ENCODE assay signal across 11 mouse cellular contexts in genomic region chr6:117788580-117789540, GRCm38 (mm10). TPM values are rescaled to one million over a fixed set of nuclear protein-coding genes. Genes with fewer than 3 reads are reported as not detected.
A peak's percentile ranks its signal among the peaks of the same experiment; 100 is the strongest.
DNase-seq lines count a peak whose midpoint lies in the region; ATAC-seq lines count a peak whose summit lies in the region.
"Had no signal": no experiment of that assay in that cellular context is flagged by ENCODE, and none has a peak within 500 bp of the region (broad histone marks: within the 10 kb centered on the region; RNA-seq: fewer than 3 reads in every experiment).

No protein-coding gene starts in this region.

- H3K4me1 ChIP-seq in lung, embryonic 15.5 days, result peaks cover 11% of the 10 kb centered on the region
- 0 out of 2 replicates have a peak, but pooled peaks cover 5% of the 10 kb centered on the region for H3K4me1 ChIP-seq in intestine, embryonic 16.5 days (ENCODE audit: control insufficient read depth, insufficient read depth, low read length)
- 0 out of 2 replicates have a peak, but pooled peaks cover 7% of the 10 kb centered on the region for H3K4me1 ChIP-seq in stomach, embryonic 15.5 days

- H3K4me2 ChIP-seq in lung, embryonic 15.5 days, result no peak overlapping the region
- no peak overlapping the region for H3K4me2 ChIP-seq in intestine, embryonic 16.5 days (ENCODE audit: low read depth, low read length)
- H3K4me2 ChIP-seq in stomach, embryonic 15.5 days, result no peak overlapping the region

- intact Hi-C loops in heart, postnatal 10 days (cut with DNase I), result no loop called here

- H3K9ac ChIP-seq in lung, embryonic 15.5 days, result no peak overlapping the region
- no peak overlapping the region for H3K9ac ChIP-seq in intestine, embryonic 16.5 days (ENCODE audit: low read depth, low read length)
- no peak overlapping the region for H3K9ac ChIP-seq in stomach, embryonic 15.5 days

- DNase-seq in heart, postnatal 10 days, result peak; percentile 41 to 53
- no peak for DNase-seq in heart, adult 8-10 months (ENCODE audit: low spot score)
- no peak for DNase-seq in lung, postnatal 36 days
- no peak for DNase-seq in right cerebral cortex, adult 18-20 months
- DNase-seq in adrenal gland, postnatal 10 days, result no peak
- DNase-seq: cerebellum, adult 9-10 months; layer of hippocampus, postnatal 36 days; thymus, postnatal 25 days had no signal

- no peaks in the 10 kb centered on the region for H3K27me3 ChIP-seq in lung, embryonic 15.5 days
- H3K27me3 ChIP-seq in intestine, embryonic 16.5 days (replicated peaks; ENCODE audit: control insufficient read depth, insufficient read depth, low read length), result 0 out of 2 replicates have a peak, but pooled peaks cover 2% of the 10 kb centered on the region
- no peaks in the 10 kb centered on the region for H3K27me3 ChIP-seq in stomach, embryonic 15.5 days (replicated peaks)

- no peaks in the 10 kb centered on the region for H3K36me3 ChIP-seq in lung, embryonic 15.5 days
- no peaks in the 10 kb centered on the region for H3K36me3 ChIP-seq in intestine, embryonic 16.5 days (ENCODE audit: control insufficient read depth, insufficient read depth, low read length)
- H3K36me3 ChIP-seq in stomach, embryonic 15.5 days, result no peaks in the 10 kb centered on the region

- H3K27ac ChIP-seq in lung, embryonic 15.5 days, result 0 out of 2 replicates have a peak overlapping the region, but pooled peaks have one; percentile 41
- H3K27ac ChIP-seq in intestine, embryonic 16.5 days (ENCODE audit: low read length), result peak overlapping the region; percentile 41
- H3K27ac ChIP-seq in stomach, embryonic 15.5 days, result peak overlapping the region; percentile 28; the same call in 1 of the 2 replicates

- H3K9me3 ChIP-seq in lung, embryonic 15.5 days, result no peaks in the 10 kb centered on the region
- no peaks in the 10 kb centered on the region for H3K9me3 ChIP-seq in intestine, embryonic 16.5 days (ENCODE audit: control insufficient read depth, low read length)
- H3K9me3 ChIP-seq in stomach, embryonic 15.5 days, result no peaks in the 10 kb centered on the region

- ATAC-seq in lung, embryonic 15.5 days (ENCODE audit: borderline replicate concordance, extremely low read depth, low FRiP score, low TSS enrichment), result peak; percentile 83; the same call in 1 of the 2 replicates
- peak; percentile 56 for ATAC-seq in intestine, embryonic 16.5 days
- peak; percentile 39; the same call in 1 of the 2 replicates for ATAC-seq in stomach, embryonic 15.5 days (ENCODE audit: insufficient read depth, low FRiP score, low read depth)

- WGBS in lung, embryonic 15.5 days, result 44% methylated on average over 12 of the region's 12 CpGs
- 54% methylated on average over 12 of the region's 12 CpGs for WGBS in intestine, embryonic 16.5 days
- 40% methylated on average over 12 of the region's 12 CpGs for WGBS in stomach, embryonic 15.5 days

- H3K4me3 ChIP-seq in lung, embryonic 15.5 days, result no peak overlapping the region
- no peak overlapping the region for H3K4me3 ChIP-seq in intestine, embryonic 16.5 days (ENCODE audit: low read length)
- H3K4me3 ChIP-seq in stomach, embryonic 15.5 days (replicated peaks), result no peak overlapping the region

RNA-seq across cellular contexts. Expression of gene Zfp637, which starts 52.1 kb away (rescaled TPM):
- 10 to 100 TPM; 33.0 to 45.2 TPM for total RNA-seq in heart, postnatal 10 days (2021)
- total RNA-seq in heart, adult 8-10 months (2022), result 10 to 100 TPM; 26.2 to 33.8 (median 29.0) TPM
- 146 and 148 TPM in 2 replicates for polyA plus RNA-seq in lung, embryonic 15.5 days (2015; fragmentation: Nextera tagmentation; extraction: Ambion mirVana)
- 76.2 and 85.9 TPM in 2 replicates for polyA plus RNA-seq in intestine, embryonic 16.5 days (2015; fragmentation: Nextera tagmentation; extraction: Ambion mirVana)
- polyA plus RNA-seq in stomach, embryonic 15.5 days (2015; fragmentation: Nextera tagmentation; extraction: Ambion mirVana), result 96.3 and 98.2 TPM in 2 replicates
- 10 to 100 TPM; 30.9 to 38.0 TPM for total RNA-seq in adrenal gland, postnatal 10 days (2021)

Comparison
In these comparisons a context has a peak if more than half of its experiments do, and no peak if none do; other contexts are left out.
1. DNase-seq: peak in heart, postnatal 10 days (2 of 2); none in heart, adult 8-10 months (single experiment), lung, postnatal 36 days (single experiment), right cerebral cortex, adult 18-20 months (single experiment) and adrenal gland, postnatal 10 days (single experiment).
2. Peak in every context shown above with its lines, with median percentiles within 50 percentile points of each other: ATAC-seq and H3K27ac ChIP-seq.